Mouse (Mus musculus): ENCODE results near the gene Dysf.

The Dysf gene

DNA sequence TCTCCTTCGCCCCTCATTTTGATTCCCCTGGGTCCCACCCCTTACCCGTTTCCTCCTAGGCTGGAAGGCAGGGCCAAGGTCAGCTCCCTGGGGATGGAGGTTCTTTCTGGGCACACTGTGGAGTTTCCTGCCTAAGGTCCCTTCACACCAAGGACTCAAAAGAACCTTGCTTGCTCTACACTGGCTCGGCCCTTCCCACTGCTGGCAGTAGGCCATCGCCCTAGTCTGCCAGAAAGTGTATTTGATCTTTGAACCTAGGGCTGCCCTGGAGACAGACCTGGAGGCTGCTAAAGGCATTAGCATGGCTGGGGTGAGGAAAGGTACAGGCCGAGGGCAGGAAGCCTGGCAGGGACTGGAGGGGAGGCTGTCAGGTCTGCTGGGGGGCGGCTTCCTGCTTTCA lies 225.4 kb downstream of the Dysf start:
- no peak for DNase-seq (ENCODE audit: low spot score)

DNA sequence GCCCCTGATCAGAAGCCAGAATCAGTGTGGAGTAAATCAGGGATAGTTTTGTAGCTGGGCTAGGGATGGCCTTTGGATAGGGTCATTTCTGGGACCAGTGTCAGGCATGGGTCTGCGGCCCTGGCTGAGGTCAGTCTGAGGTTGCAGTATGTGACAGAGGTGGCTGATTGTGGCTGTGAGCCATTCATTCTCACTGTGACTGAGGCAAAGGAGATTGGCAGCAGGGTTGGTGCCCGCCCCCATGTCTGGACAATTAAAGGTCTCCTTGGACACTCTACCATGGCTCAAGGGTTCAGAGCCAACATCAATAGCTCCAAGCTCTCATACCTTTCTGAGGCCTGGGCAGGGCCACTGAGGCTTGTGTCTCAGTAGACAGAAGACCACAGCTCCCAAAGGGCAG lies 227.0 kb downstream of the Dysf start:
- no peak for DNase-seq (ENCODE audit: low spot score)

DNA sequence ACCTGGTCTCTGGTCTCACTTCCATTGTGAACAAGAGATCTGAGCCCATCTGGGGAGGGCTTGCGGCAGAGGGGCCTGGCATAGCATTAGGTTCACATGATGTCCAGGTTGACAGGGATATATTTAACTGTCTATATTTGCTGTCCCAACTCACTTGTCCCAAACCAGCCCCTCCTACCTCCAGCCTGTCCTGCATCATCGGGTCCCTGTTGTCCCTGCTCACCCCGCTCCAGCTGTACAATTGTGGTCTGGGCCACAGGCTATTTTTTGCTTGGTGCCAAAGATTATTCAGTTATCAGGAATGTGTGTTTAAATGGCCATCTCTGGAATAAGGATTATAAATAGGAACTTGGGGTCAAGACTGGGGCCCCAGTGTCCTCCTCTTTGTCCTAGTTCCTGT lies 235.0 kb downstream of the Dysf start:
- DNase-seq (ENCODE audit: low spot score) = no peak

DNA sequence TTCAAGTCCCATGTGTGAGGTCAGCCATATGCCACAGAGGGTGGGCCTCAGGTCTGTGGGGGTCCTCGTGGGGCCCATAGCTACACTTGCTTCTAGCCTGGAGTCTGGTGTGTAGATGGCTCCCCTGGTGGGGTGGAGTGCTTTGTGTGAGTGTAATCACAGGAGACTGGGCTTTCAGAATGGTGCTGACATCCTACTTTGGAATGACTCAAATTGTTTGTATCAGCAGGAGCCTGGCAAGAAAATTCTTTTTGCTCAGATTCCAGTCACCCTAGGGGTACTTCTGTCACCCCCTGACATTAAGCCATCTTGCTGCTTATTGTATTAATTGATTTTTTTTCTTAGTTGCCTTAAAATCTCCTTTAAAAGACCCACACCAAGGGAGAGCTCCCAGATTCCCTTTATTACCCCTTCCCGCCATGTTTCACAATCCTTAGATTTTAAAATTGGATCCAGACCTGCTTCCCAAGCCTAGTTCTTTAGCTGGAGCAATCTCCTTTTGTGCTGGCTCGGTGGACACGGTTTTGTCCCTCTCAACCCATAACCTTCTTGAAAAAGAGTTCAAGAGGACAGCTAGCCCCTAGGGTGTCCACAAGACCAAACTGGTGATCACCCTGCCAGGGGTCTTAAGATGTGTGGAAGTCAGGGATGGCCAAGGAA lies 237.8 kb downstream of the Dysf start:
- no peak for DNase-seq (ENCODE audit: low spot score)

DNA sequence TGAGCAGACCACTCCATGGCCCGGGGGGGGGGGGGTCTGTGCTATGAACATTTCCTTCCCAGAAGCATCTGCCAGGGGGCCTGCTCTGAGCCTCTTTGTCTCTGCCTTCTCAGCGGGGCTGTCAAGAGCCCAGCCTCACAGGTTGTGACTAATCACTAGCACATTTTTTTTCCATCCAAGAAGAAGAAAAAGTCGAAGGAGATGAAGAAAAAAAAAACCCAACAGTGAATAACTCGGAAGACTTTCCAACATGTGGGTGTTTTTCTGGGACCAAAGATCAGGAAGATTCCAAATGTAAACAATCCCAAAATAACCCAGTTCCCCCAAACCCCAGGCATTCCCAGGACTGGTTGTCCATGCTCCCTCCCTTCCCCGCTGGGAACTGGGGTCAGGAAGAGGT lies 238.6 kb downstream of the Dysf start:
- DNase-seq (ENCODE audit: low spot score) = no peak

Data from urinary bladder, postnatal 10 days (tissue).